Mouse (Mus musculus) cortical plate, adult 2 months (tissue): ENCODE results near the gene Zbtb16.

Source experiments
- CTCF ChIP-seq: fragments of 200-500 bp; IDR thresholded peaks from 2 replicates; pipeline ENCODE4 v1.5.1; 2011; ENCODE audit warnings: mild to moderate bottlenecking, control low read depth, low read length; ENCODE audit not compliant: insufficient read depth; ENCODE audit errors: extremely low read depth
- POLR2A ChIP-seq: fragments of 200-500 bp; IDR thresholded peaks from 2 replicates; pipeline ENCODE4 v1.6.1; 2011; ENCODE audit warnings: mild to moderate bottlenecking, low read length, control low read depth; ENCODE audit not compliant: insufficient read depth; ENCODE audit errors: extremely low read depth

GRCm38 (mm10) chr9:48826377-48826889 lies 9.6 kb downstream of the Zbtb16 start:
- TF ChIP-seq POLR2A (no peak), CTCF (no peak)
